Mouse (Mus musculus) inflammation-experienced regulatory T-cells, adult 6 months (primary cell): Measurements from ENCODE around the gene Homer2. TPM values are rescaled to one million over a fixed set of nuclear protein-coding genes. Genes with fewer than 3 reads are reported as not detected.

Experiments
- ATAC-seq: one replicate; pipeline ENCODE4 v1.8.0; 2017
- polyA plus RNA-seq, 3 experiments: library from polyadenylated mRNA; unstranded; fragments of 100-300 nt; shearing (Covaris generic); gene quantifications; one replicate each; pipeline ENCODE4 v1.2.1; 2017

Gene Homer2
- polyA plus RNA-seq, 3 experiments from 2014 or later, result 0.47 TPM; not detected in 2

DNA sequence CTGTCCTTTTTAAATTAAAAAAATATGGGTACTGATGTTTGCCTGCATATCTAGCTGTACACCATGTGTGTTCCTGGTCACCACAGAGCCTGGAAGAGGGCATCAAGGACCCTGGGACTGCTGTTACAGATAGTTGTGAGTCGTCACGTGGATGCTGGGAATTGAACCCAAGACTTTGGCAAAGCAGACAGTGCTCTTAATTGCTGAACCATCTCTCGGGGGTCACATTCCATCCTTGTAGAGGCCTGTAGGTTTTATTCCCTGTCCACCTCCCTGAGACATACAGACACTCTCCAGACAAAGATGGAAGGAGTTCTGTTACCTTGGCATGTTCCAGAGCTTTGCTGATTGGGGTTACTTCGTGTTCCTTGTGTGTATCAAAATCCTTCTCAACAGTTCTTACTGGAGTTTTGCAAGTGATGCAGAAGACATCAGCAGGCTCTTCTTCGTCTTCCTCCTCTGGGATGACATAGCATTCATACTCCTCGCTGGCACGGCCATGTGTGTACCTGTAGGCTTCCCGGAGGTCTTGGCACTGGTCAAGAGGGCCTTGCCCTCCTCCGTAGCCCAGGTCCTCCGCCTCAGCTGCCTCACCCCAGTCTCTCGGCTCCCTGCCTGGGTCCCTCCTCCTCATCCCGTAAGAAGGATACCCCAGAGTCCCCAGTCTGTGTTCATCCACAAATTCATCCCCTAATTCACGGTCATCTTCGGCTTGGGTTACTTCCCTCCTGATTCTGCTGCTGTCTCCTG is 147.9 kb downstream of the Homer2 start:
- no peak for ATAC-seq

DNA sequence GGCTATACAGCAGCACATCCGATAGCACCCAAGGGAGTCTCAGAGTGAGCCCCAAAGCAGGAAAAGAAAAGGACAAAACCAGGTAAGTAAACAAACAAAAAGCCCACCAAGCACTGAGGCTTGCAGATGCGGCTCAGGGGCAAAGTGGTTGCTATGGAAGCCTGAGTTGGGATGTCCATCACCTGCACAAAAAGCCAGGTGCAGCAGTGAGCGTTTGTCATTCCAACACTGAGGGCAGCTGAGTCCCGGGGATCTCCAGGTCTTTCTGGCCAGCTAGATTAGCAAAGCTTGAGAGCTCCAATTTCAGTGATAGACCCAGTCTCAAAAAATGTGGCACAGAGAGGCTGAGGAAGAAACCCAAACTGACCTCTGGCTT is 149.4 kb downstream of the Homer2 start:
- no peak for ATAC-seq

DNA sequence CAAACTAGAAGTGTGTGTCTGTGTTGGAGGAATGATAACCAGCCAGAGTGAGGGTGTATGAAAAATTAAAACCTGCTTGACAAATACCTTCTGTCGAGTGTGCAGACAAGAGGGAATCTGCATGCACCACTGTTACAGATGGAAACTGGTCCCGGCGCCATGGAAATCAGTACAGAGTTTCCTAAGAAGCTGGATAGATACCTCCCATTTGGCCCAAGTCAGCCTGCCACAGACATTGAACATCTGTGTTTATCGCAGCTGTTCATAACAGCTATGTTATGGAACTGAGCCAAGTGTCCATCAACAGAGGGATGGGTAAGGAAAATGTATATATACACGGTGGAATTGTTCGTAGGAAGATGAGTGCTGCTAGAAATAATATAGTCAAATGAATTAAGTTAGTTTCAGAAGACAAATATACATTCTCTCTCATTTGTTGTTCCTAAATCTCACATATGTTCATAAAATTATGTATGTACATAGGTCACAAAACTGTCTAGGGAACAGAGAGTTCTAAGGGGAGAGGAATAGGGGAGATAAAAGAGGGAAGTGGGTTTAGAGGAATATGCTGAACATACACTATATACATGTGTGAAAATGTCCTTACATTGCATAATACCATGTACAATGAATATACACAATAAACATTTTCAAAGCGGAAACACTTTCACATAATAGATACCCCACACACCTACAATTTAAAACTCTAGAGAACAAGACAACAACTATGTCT is 149.9 kb downstream of the Homer2 start:
- no peak for ATAC-seq

DNA sequence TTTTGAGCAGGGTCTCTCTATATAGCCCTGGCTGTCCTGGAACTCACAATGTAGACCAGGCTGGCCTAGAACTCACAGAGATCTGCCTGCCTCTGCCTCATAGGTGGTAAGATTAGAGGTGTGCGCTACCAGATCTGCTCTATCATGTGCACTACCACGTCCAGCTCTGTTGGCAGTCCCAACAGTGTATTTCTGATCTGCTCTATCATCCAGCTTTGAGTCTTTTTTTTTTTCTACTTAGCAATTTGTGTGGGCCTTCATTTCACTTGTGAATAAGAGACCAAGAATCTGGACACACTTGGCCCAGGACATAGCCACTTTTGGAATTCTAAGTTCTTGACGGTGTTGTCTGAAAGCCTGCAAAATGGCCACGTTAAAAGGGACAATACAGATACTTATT is 150.5 kb downstream of the Homer2 start:
- ATAC-seq, result no peak

DNA sequence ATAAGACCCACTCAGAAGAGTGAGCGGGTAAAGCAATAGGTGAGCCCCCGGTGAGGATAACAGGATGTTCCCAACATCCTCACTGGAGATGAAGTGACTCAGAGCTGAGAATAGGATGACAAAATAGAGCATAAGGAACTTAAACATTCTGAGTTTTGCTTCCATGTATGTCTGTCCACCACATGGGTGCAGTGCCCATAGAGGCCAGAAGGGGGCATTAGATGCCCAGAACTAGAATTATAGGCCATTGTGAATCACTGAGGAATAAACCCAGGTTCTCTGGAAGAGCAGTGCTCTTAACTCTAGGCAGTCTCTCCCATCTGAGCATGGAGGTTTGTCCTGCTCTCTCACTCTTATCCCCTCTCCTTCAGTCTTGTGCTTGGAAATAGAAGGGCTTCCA is 153.0 kb downstream of the Homer2 start:
- no peak for ATAC-seq

DNA sequence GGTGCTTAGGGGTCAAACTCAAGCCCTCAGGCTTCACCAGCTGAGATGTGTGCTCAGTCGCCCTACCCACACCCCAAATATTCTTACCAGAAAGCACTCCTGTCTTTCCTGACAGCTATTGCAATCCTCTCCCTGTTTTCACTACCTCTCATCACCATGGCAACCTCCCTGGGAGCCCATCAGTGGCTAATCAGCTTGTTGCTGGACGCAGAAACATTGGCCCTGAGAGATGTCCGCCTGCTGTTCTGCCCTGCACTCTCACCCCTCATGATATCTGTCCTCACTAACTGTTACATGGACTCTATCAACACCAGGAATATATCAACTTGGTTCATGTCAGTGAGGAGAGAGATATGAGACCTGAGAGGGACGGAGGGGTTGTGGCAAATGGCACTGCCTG is 153.7 kb downstream of the Homer2 start:
- ATAC-seq, result no peak

Other genes with a start within 250 kb of the Homer2 start
- gene Ap3b2, start 213.6 kb downstream of the Homer2 start, polyA plus RNA-seq, result not detected
- not detected for gene BC048679, start 209.2 kb downstream of the Homer2 start, polyA plus RNA-seq
- gene Fsd2, start 140.6 kb downstream of the Homer2 start, polyA plus RNA-seq, result 1 to 10 TPM; 2.5 to 5.3 (median 3.2) TPM
- gene Whamm, start 136.3 kb downstream of the Homer2 start, polyA plus RNA-seq, result 1 to 10 TPM; 3.4 to 8.1 (median 5.2) TPM
- 100 to 1,000 TPM; 153 to 159 (median 158) TPM for gene Ramac, start 55.4 kb upstream of the Homer2 start, polyA plus RNA-seq
- 10 to 100 TPM; 62.7 to 70.5 (median 68.8) TPM for gene 3110040N11Rik, start 82.0 kb upstream of the Homer2 start, polyA plus RNA-seq
- gene Btbd1, start 121.9 kb upstream of the Homer2 start, polyA plus RNA-seq, result 10 to 100 TPM; 13.9 to 23.0 (median 16.8) TPM
- not detected for gene Gm10160, start 148.3 kb upstream of the Homer2 start, polyA plus RNA-seq
- 10 to 100 TPM in 2 of 3 experiments, 1 to 10 TPM in 1; 5.4 to 14.7 (median 10.2) TPM for gene Tm6sf1, start 151.5 kb upstream of the Homer2 start, polyA plus RNA-seq
- 10 to 100 TPM in 2 of 3 experiments, 1 to 10 TPM in 1; 6.9 to 10.4 (median 10.1) TPM for gene Hdgfl3, start 226.9 kb upstream of the Homer2 start, polyA plus RNA-seq